Mouse (Mus musculus) CH12.LX (cell line): ENCODE measurements around the gene AC134908.4. TPM values are rescaled to one million over a fixed set of nuclear protein-coding genes. Genes with fewer than 3 reads are reported as not detected.

Source experiments
- DNase-seq: peaks from one replicate; pipeline ENCODE4 v3.0.0-alpha.2; 2013; ENCODE audit errors: extremely low read depth
- H3K27ac ChIP-seq: 2 replicates; pipeline ENCODE4 v1.5.1; 2012; ENCODE audit warnings: low read depth, mild to moderate bottlenecking, control low read depth, moderate library complexity; ENCODE audit not compliant: insufficient read depth
- H3K27me3 ChIP-seq: replicated peaks from 2 replicates; pipeline ENCODE3; 2012; ENCODE audit warnings: inconsistent platforms
- H3K36me3 ChIP-seq, 2 experiments: replicated peaks in 1 of 2; 2 replicates each; pipeline versions ENCODE3 to v1.6.1; 2012; ENCODE audit warnings: inconsistent platforms in 1 of 2, low read length in 1 of 2, mild to moderate bottlenecking in 1 of 2, mixed read lengths in 1 of 2, moderate library complexity in 1 of 2; ENCODE audit not compliant: control insufficient read depth in 1 of 2, insufficient read depth in 1 of 2
- H3K4me1 ChIP-seq, 2 experiments: 2 replicates each; pipeline ENCODE4 v1.6.1; 2012; ENCODE audit warnings: inconsistent platforms in 1 of 2, moderate library complexity in 1 of 2; ENCODE audit not compliant: insufficient read depth in 2 of 2, control insufficient read depth in 1 of 2
- H3K4me2 ChIP-seq: 2 replicates; pipeline ENCODE4 v1.6.1; 2012; ENCODE audit warnings: low read depth, mild to moderate bottlenecking, control low read depth; ENCODE audit not compliant: poor library complexity, insufficient read depth, severe bottlenecking
- H3K4me3 ChIP-seq, 3 experiments: fragments of 150-350 bp in 1 of 3; sonication (generic) in 1 of 3; replicated peaks in 1 of 3; 2 replicates each; pipeline versions ENCODE3 to v1.5.1; 2011 to 2012; ENCODE audit warnings: low read depth in 2 of 3, low read length in 2 of 3, mild to moderate bottlenecking in 2 of 3, moderate library complexity in 2 of 3, control low read depth in 1 of 3, improper control_type of control experiment in 1 of 3, inconsistent platforms in 1 of 3, mixed read lengths in 1 of 3; ENCODE audit not compliant: poor library complexity in 1 of 3
- H3K79me2 ChIP-seq: replicated peaks from 2 replicates; pipeline ENCODE4 v1.6.1; 2012; ENCODE audit warnings: mild to moderate bottlenecking, moderate library complexity; ENCODE audit not compliant: control insufficient read depth, poor library complexity, insufficient read depth, severe bottlenecking; ENCODE audit errors: extremely low read depth
- H3K9ac ChIP-seq: 2 replicates; pipeline ENCODE4 v1.6.1; 2012; ENCODE audit warnings: low read depth, mild to moderate bottlenecking, control low read depth, moderate library complexity; ENCODE audit not compliant: insufficient read depth
- H3K9me3 ChIP-seq: replicated peaks from 2 replicates; pipeline ENCODE3; 2012; ENCODE audit warnings: low read length, inconsistent platforms, mixed read lengths
- BHLHE40 ChIP-seq: IDR thresholded peaks from 2 replicates; pipeline ENCODE4 v1.6.1; 2011; ENCODE audit warnings: mild to moderate bottlenecking, low read depth, low read length, improper control_type of control experiment
- CHD1 ChIP-seq: IDR thresholded peaks from 2 replicates; pipeline ENCODE4 v1.6.1; 2012; ENCODE audit warnings: low read depth, low read length, improper control_type of control experiment, inconsistent platforms
- CHD2 ChIP-seq: IDR thresholded peaks from 2 replicates; pipeline ENCODE4 v1.6.1; 2011; ENCODE audit warnings: low read length, improper control_type of control experiment
- CTCF ChIP-seq, 2 experiments: IDR thresholded peaks in 1 of 2; conservative IDR thresholded peaks in 1 of 2; 2 replicates each; pipeline ENCODE4 v1.5.1; 2011 to 2012; ENCODE audit warnings: low read depth in 2 of 2, low read length in 2 of 2, improper control_type of control experiment in 1 of 2, inconsistent platforms in 1 of 2, mild to moderate bottlenecking in 1 of 2, moderate library complexity in 1 of 2
- E2F4 ChIP-seq: IDR thresholded peaks from 2 replicates; pipeline ENCODE4 v1.6.1; 2011; ENCODE audit warnings: low read depth, low read length, improper control_type of control experiment; ENCODE audit not compliant: insufficient replicate concordance
- EP300 ChIP-seq: IDR thresholded peaks from 2 replicates; pipeline ENCODE4 v1.6.1; 2011; ENCODE audit warnings: low read length, improper control_type of control experiment
- GABPA ChIP-seq: IDR thresholded peaks from 2 replicates; pipeline ENCODE4 v1.6.1; 2012; ENCODE audit warnings: low read depth, low read length, improper control_type of control experiment, inconsistent platforms; ENCODE audit not compliant: insufficient replicate concordance
- JUN ChIP-seq: IDR thresholded peaks from 2 replicates; pipeline ENCODE4 v1.6.1; 2011; ENCODE audit warnings: low read depth, mild to moderate bottlenecking, low read length, improper control_type of control experiment, moderate library complexity; ENCODE audit not compliant: insufficient read depth
- JUND ChIP-seq: conservative IDR thresholded peaks from 2 replicates; pipeline ENCODE4 v1.6.1; 2011; ENCODE audit warnings: low read depth, low read length, improper control_type of control experiment
- KAT2A ChIP-seq: IDR thresholded peaks from 2 replicates; pipeline ENCODE4 v1.6.1; 2012; ENCODE audit warnings: low read length, improper control_type of control experiment, inconsistent platforms; ENCODE audit not compliant: insufficient replicate concordance
- MAX ChIP-seq: IDR thresholded peaks from 2 replicates; pipeline ENCODE4 v1.6.1; 2011; ENCODE audit warnings: low read length, improper control_type of control experiment
- MAZ ChIP-seq: IDR thresholded peaks from 2 replicates; pipeline ENCODE4 v1.6.1; 2012; ENCODE audit warnings: low read depth, mild to moderate bottlenecking, inconsistent platforms, low read length, improper control_type of control experiment, moderate library complexity
- MEF2A ChIP-seq: IDR thresholded peaks from 2 replicates; pipeline ENCODE4 v1.6.1; 2014; ENCODE audit warnings: low read depth, mild to moderate bottlenecking, inconsistent platforms, low read length, improper control_type of control experiment, borderline replicate concordance
- NELFE ChIP-seq: IDR thresholded peaks from 2 replicates; pipeline ENCODE4 v1.6.1; 2011; ENCODE audit warnings: low read depth, low read length, improper control_type of control experiment
- POLR2AphosphoS2 ChIP-seq: IDR thresholded peaks from 2 replicates; pipeline ENCODE4 v1.6.1; 2011; ENCODE audit warnings: low read depth, low read length, improper control_type of control experiment
- RAD21 ChIP-seq: IDR thresholded peaks from 2 replicates; pipeline ENCODE4 v1.6.1; 2011; ENCODE audit warnings: low read depth, mild to moderate bottlenecking, low read length, improper control_type of control experiment, moderate library complexity
- SIN3A ChIP-seq: IDR thresholded peaks from 2 replicates; pipeline ENCODE4 v1.6.1; 2012; ENCODE audit warnings: low read length, improper control_type of control experiment, inconsistent platforms
- TBP ChIP-seq: conservative IDR thresholded peaks from 2 replicates; pipeline ENCODE4 v1.6.1; 2011; ENCODE audit warnings: low read depth, low read length, improper control_type of control experiment
- ZC3H11A ChIP-seq: IDR thresholded peaks from 2 replicates; pipeline ENCODE4 v1.6.1; 2012; ENCODE audit warnings: low read depth, mild to moderate bottlenecking, inconsistent platforms, low read length, improper control_type of control experiment
- ZKSCAN1 ChIP-seq: IDR thresholded peaks from 2 replicates; pipeline ENCODE4 v1.6.1; 2012; ENCODE audit warnings: low read depth, inconsistent platforms, low read length, improper control_type of control experiment, borderline replicate concordance
- ZNF384 ChIP-seq: IDR thresholded peaks from 2 replicates; pipeline ENCODE4 v1.6.1; 2012; ENCODE audit warnings: low read depth, low read length, improper control_type of control experiment, inconsistent platforms
- dilution Hi-C: fragments of 300-500 bp; cut with MboI; formaldehyde crosslinking; loops from 2 replicates; pipeline ENCODE4 v1.14.3; 2020; ENCODE audit warnings: low sequenced_read_pairs; ENCODE audit not compliant: extremely low pct_unique_long_range_greater_than_20kb, extremely low pct_ligation_motif_present
- in situ Hi-C: fragments of 300-500 bp; cut with MboI; formaldehyde crosslinking; loops from 3 replicates; pipeline ENCODE4 v1.14.3; 2019; ENCODE audit warnings: low sequenced_read_pairs, low pct_ligation_motif_present, low pct_unique_long_range_greater_than_20kb, mixed read lengths
- polyA plus RNA-seq: library from polyadenylated mRNA; unstranded; fragments of >175 nt; gene quantifications from 2 replicates; pipeline ENCODE4 v1.2.1, GENCODE M21; 2012; ENCODE audit warnings: low read depth; ENCODE audit not compliant: insufficient read length
- total RNA-seq, 2 experiments: library from RNA; depleted of rRNA; stranded (reverse); fragments of 300-350 nt in 1 of 2; fragments of >200 nt in 1 of 2; gene quantifications; 2 replicates each; pipeline ENCODE4 v1.2.3; 2012 to 2014

Gene AC134908.4
- total and polyA plus RNA-seq, 3 experiments: not detected

GRCm38 (mm10) chr17:25748238-25748637 lies 47.2 kb downstream of the AC134908.4 start:
- no peaks in the 10 kb centered on the region for H3K9me3 ChIP-seq
- H3K27me3 ChIP-seq: peaks cover 86% of the 10 kb centered on the region
- H3K9ac ChIP-seq: no peak overlapping the region
- no peaks in the 10 kb centered on the region for H3K79me2 ChIP-seq
- dilution Hi-C loops: no loop called here
- no peak for DNase-seq
- H3K4me2 ChIP-seq: no peak overlapping the region
- no peak overlapping the region for H3K4me3 ChIP-seq
- no peaks in the 10 kb centered on the region for H3K36me3 ChIP-seq
- in situ Hi-C loops: no loop called here
- TF ChIP-seq KAT2A: no peak
- TF ChIP-seq ZNF384: no peak
- no peak for TF ChIP-seq ZKSCAN1
- TF ChIP-seq MEF2A: no peak
- no peak for TF ChIP-seq EP300
- no peak for TF ChIP-seq MAZ
- TF ChIP-seq JUN: no peak
- no peak for TF ChIP-seq RAD21
- TF ChIP-seq CTCF (conservative IDR thresholded peaks at IDR 0.05 in 1 of 2, IDR thresholded peaks at IDR 0.05 in 1 of 2; ENCODE audit: low read depth in 2 of 2, low read length in 2 of 2): no peak
- no peak for TF ChIP-seq POLR2AphosphoS2
- H3K27ac ChIP-seq: no peak overlapping the region
- H3K4me1 ChIP-seq: no peaks in the 10 kb centered on the region

GRCm38 (mm10) chr17:25744311-25744710 lies 51.1 kb downstream of the AC134908.4 start:
- TF ChIP-seq BHLHE40 (no peak), JUND (no peak), NELFE (no peak), KAT2A (no peak), JUN (no peak), ZKSCAN1 (no peak), TBP (no peak), GABPA (no peak), RAD21 (no peak), CHD2 (no peak), CHD1 (no peak), SIN3A (no peak), MAX (no peak), ZC3H11A (no peak), MEF2A (no peak), E2F4 (no peak)
- no peak for DNase-seq
- Histone ChIP-seq H3K4me1 (no peaks in the 10 kb centered on the region), H3K4me2 (no peak overlapping the region), H3K9ac (no peak overlapping the region), H3K9me3 (no peaks in the 10 kb centered on the region), H3K4me3 (no peak overlapping the region), H3K79me2 (no peaks in the 10 kb centered on the region), H3K27ac (no peak overlapping the region), H3K36me3 (no peaks in the 10 kb centered on the region), H3K27me3 (peaks cover 80% of the 10 kb centered on the region)
- in situ Hi-C loops: no loop called here
- dilution Hi-C loops: no loop called here
